28 mouse cellular contexts compared by ENCODE assay signal in the genomic region with DNA sequence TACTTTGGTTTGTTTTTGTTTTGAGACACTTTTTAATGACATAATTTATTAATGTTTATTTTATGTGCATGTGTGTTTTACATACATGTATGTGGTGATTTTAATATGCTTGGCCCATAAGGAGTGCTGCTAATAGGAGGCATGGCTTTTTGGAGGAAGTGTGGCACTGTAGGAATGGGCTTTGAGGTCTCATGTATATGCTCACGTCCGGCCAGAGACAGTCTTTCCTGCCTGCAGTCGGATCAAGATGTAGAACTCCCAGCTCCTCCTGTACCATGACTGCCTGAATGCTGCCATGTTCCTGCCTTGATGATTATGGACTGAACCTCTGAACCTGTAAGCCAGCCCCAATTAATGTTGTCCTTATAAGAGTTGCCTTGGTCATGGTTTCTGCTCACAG.
"Had no signal": no experiment of that assay in that cellular context is flagged by ENCODE, and none has a peak within 500 bp of the region (broad histone marks: within the 10 kb centered on the region; RNA-seq: fewer than 3 reads in every experiment).

No protein-coding gene starts in this region.

- H3K27ac ChIP-seq: limb, embryonic 10.5 days; limb, embryonic 12.5 days; limb, embryonic 13.5 days; limb, embryonic 15.5 days; liver, embryonic 12.5 days; liver, embryonic 13.5 days; liver, embryonic 14.5 days; liver, embryonic 15.5 days; lung, embryonic 15.5 days; macrophage; midbrain, embryonic 10.5 days; midbrain, embryonic 12.5 days; midbrain, embryonic 13.5 days; midbrain, embryonic 15.5 days; neural tube, embryonic 12.5 days had no signal

- H3K27me3 ChIP-seq: limb, embryonic 12.5 days; limb, embryonic 13.5 days; limb, embryonic 15.5 days; liver, embryonic 12.5 days; liver, embryonic 13.5 days; liver, embryonic 15.5 days; lung, embryonic 15.5 days; midbrain, embryonic 12.5 days; midbrain, embryonic 13.5 days; midbrain, embryonic 15.5 days; neural tube, embryonic 12.5 days had no signal

- H3K36me3 ChIP-seq: limb, embryonic 10.5 days; limb, embryonic 12.5 days; limb, embryonic 13.5 days; limb, embryonic 15.5 days; liver, embryonic 12.5 days; liver, embryonic 13.5 days; liver, embryonic 15.5 days; lung, embryonic 15.5 days; midbrain, embryonic 10.5 days; midbrain, embryonic 12.5 days; midbrain, embryonic 13.5 days; midbrain, embryonic 15.5 days; neural tube, embryonic 12.5 days had no signal

- H3K9me3 ChIP-seq: limb, embryonic 10.5 days; limb, embryonic 13.5 days; limb, embryonic 15.5 days; liver, embryonic 13.5 days; liver, embryonic 15.5 days; lung, embryonic 15.5 days; midbrain, embryonic 13.5 days; midbrain, embryonic 15.5 days had no signal

- H3K4me1 ChIP-seq: limb, embryonic 10.5 days; limb, embryonic 12.5 days; limb, embryonic 15.5 days; liver, embryonic 12.5 days; liver, embryonic 13.5 days; liver, embryonic 15.5 days; lung, embryonic 15.5 days; midbrain, embryonic 10.5 days; midbrain, embryonic 15.5 days had no signal

- H3K4me3 ChIP-seq: limb, embryonic 10.5 days; limb, embryonic 12.5 days; limb, embryonic 13.5 days; limb, embryonic 15.5 days; liver, embryonic 12.5 days; liver, embryonic 13.5 days; liver, embryonic 15.5 days; lung, embryonic 15.5 days; megakaryocyte, embryonic 14.5 days; midbrain, embryonic 10.5 days; midbrain, embryonic 12.5 days; midbrain, embryonic 13.5 days; midbrain, embryonic 15.5 days; myocyte; neural tube, embryonic 12.5 days had no signal

- DNase-seq: left cerebral cortex, postnatal 4 days; liver; liver, embryonic 13.5 days; liver, postnatal 0 days; lung, adult 18-20 months; lung, adult 2 months; lung, embryonic 14.5 days; lung, postnatal 10 days; lung, postnatal 14 days; lung, postnatal 36 days; lung, postnatal 4 days; midbrain, embryonic 14.5 days had no signal
